Mouse (Mus musculus) kidney, embryonic 14.5 days (tissue): Measurements from ENCODE around the gene Ypel2. TPM values are rescaled to one million over a fixed set of nuclear protein-coding genes. Genes with fewer than 3 reads are reported as not detected.

Experiments
- ATAC-seq: fragments of 200-750 bp; cut with Nextera tagmentation; 2 replicates; pipeline ENCODE4 v1.8.0; 2017; ENCODE audit warnings: moderate number of reproducible peaks, mild to moderate bottlenecking, moderate TSS enrichment, moderate library complexity; ENCODE audit not compliant: low FRiP score, low TSS enrichment
- H3K27ac ChIP-seq: fragments of 300-500 bp; sonication (generic); 2 replicates; pipeline ENCODE4 v1.5.1; 2014; ENCODE audit warnings: low read depth, mild to moderate bottlenecking, low read length, moderate library complexity, mixed read lengths
- H3K27me3 ChIP-seq: fragments of 300-500 bp; sonication (generic); 2 replicates; pipeline ENCODE4 v1.6.1; 2014; ENCODE audit warnings: mild to moderate bottlenecking, low read length; ENCODE audit not compliant: control insufficient read depth, insufficient read depth
- H3K36me3 ChIP-seq: fragments of 300-500 bp; sonication (generic); 2 replicates; pipeline ENCODE4 v1.6.1; 2014; ENCODE audit warnings: low read length, mixed read lengths; ENCODE audit not compliant: control insufficient read depth, insufficient read depth
- H3K4me1 ChIP-seq: fragments of 300-500 bp; sonication (generic); 2 replicates; pipeline ENCODE4 v1.6.1; 2014; ENCODE audit warnings: low read length, mixed read lengths; ENCODE audit not compliant: control insufficient read depth, insufficient read depth
- H3K4me2 ChIP-seq: fragments of 300-500 bp; sonication (generic); replicated peaks from 2 replicates; pipeline ENCODE4 v1.6.1; 2014; ENCODE audit warnings: low read depth, mild to moderate bottlenecking, low read length
- H3K4me3 ChIP-seq: fragments of 300-500 bp; sonication (generic); 2 replicates; pipeline ENCODE4 v1.5.1; 2014; ENCODE audit warnings: mild to moderate bottlenecking, low read length
- H3K9ac ChIP-seq: fragments of 300-500 bp; sonication (generic); 2 replicates; pipeline ENCODE4 v1.6.1; 2014; ENCODE audit warnings: low read depth, mild to moderate bottlenecking, low read length, moderate library complexity
- H3K9me3 ChIP-seq: fragments of 300-500 bp; sonication (generic); 2 replicates; pipeline ENCODE4 v1.6.1; 2016; ENCODE audit warnings: low read length; ENCODE audit not compliant: control insufficient read depth
- WGBS: fragments of 180-500 bp; shearing (Covaris S2); extraction: QIAGEN DNeasy Blood & Tissue Kit; methylation state at CpG from one replicate; pipeline ENCODE4 v1.1.7; 2014; 5-methylcytosine and 5-hydroxymethylcytosine counted together
- polyA plus RNA-seq: library from polyadenylated mRNA; unstranded; fragments of >200 nt; fragmentation: Nextera tagmentation; extraction: Ambion mirVana; gene quantifications from 2 replicates; pipeline ENCODE4 v1.2.1, GENCODE M21; 2014

Gene Ypel2
- polyA plus RNA-seq, 1 experiment from 2014 or later, result 9.1 TPM

DNA sequence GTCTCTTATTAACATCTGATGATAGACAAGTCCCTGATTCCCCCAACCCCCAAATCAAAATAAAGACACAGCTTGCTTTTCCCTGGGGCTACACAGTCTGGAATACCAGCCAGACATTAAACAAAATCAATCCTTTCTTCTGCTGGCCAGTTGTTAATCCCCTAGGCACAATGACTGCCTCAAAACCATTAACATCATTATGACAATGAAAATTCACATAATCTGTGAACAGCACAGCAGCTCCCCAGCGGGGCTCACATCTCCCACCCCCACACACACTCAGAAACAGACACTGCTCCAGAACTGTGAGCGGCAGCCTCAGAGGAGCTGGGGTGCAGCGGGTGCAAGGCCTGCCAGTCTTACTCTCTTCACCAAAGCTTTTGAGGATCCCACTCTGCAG, 3.2 kb downstream of the Ypel2 start:
- Histone ChIP-seq H3K27me3 (no peaks in the 10 kb centered on the region), H3K9me3 (no peaks in the 10 kb centered on the region), H3K4me1 (peaks cover 28% of the 10 kb centered on the region), H3K9ac (no peak overlapping the region), H3K4me2 (0 out of 2 replicates have a peak overlapping the region, but pooled peaks have one; percentile 4), H3K27ac (no peak overlapping the region), H3K4me3 (no peak overlapping the region), H3K36me3 (0 out of 2 replicates have a peak, but pooled peaks cover 2% of the 10 kb centered on the region)
- 76% methylated on average over 3 of the region's 3 CpGs for WGBS
- ATAC-seq, result no peak

- Histone ChIP-seq H3K27ac (no peak overlapping the region), H3K4me1 (0 out of 2 replicates have a peak, but pooled peaks cover 10% of the 10 kb centered on the region), H3K4me3 (no peak overlapping the region), H3K36me3 (0 out of 2 replicates have a peak, but pooled peaks cover 2% of the 10 kb centered on the region), H3K4me2 (no peak overlapping the region), H3K9ac (no peak overlapping the region), H3K27me3 (no peaks in the 10 kb centered on the region), H3K9me3 (no peaks in the 10 kb centered on the region)
- WGBS, result 71% methylated on average over 3 of the region's 3 CpGs
- no peak for ATAC-seq
Observed at GRCm38 (mm10) chr11:86984990-86985389, 8.5 kb downstream of the Ypel2 start.

- Histone ChIP-seq H3K4me1 (0 out of 2 replicates have a peak, but pooled peaks cover 4% of the 10 kb centered on the region), H3K27ac (no peak overlapping the region), H3K4me2 (no peak overlapping the region), H3K9ac (no peak overlapping the region), H3K36me3 (no peaks in the 10 kb centered on the region), H3K27me3 (no peaks in the 10 kb centered on the region), H3K4me3 (no peak overlapping the region), H3K9me3 (no peaks in the 10 kb centered on the region)
- no peak for ATAC-seq
- 76% methylated on average over 6 of the region's 6 CpGs for WGBS
Observed at GRCm38 (mm10) chr11:86983056-86983455, 10.5 kb downstream of the Ypel2 start.

- peaks cover 7% of the 10 kb centered on the region; the same call in 1 of the 2 replicates for H3K36me3 ChIP-seq
- no peak for ATAC-seq
- H3K4me1 ChIP-seq, result 0 out of 2 replicates have a peak, but pooled peaks cover 4% of the 10 kb centered on the region
- H3K4me3 ChIP-seq, result no peak overlapping the region
- no peaks in the 10 kb centered on the region for H3K9me3 ChIP-seq
- H3K9ac ChIP-seq, result no peak overlapping the region
- no peak overlapping the region for H3K4me2 ChIP-seq
- H3K27me3 ChIP-seq, result no peaks in the 10 kb centered on the region
- no peak overlapping the region for H3K27ac ChIP-seq
- 66% methylated on average over 5 of the region's 5 CpGs for WGBS
Observed at GRCm38 (mm10) chr11:86981229-86981791, 12.2 kb downstream of the Ypel2 start.

- no peak overlapping the region for H3K27ac ChIP-seq
- H3K27me3 ChIP-seq, result no peaks in the 10 kb centered on the region
- H3K4me3 ChIP-seq, result no peak overlapping the region
- 86% methylated on average over 6 of the region's 6 CpGs for WGBS
- peaks cover 7% of the 10 kb centered on the region; the same call in 1 of the 2 replicates for H3K36me3 ChIP-seq
- no peaks in the 10 kb centered on the region for H3K9me3 ChIP-seq
- no peak overlapping the region for H3K9ac ChIP-seq
- no peak for ATAC-seq
- H3K4me1 ChIP-seq, result peaks cover 6% of the 10 kb centered on the region; the same call in 1 of the 2 replicates
- H3K4me2 ChIP-seq, result no peak overlapping the region
Observed at GRCm38 (mm10) chr11:86980526-86980925, 13.0 kb downstream of the Ypel2 start.

GRCm38 (mm10) chr11:86979799-86980198, 13.7 kb downstream of the Ypel2 start:
- 73% methylated on average over 7 of the region's 7 CpGs for WGBS
- Histone ChIP-seq H3K4me3 (no peak overlapping the region), H3K27me3 (no peaks in the 10 kb centered on the region), H3K4me1 (peaks cover 9% of the 10 kb centered on the region; the same call in 1 of the 2 replicates), H3K36me3 (peaks cover 7% of the 10 kb centered on the region; the same call in 1 of the 2 replicates), H3K9ac (no peak overlapping the region), H3K27ac (no peak overlapping the region), H3K4me2 (no peak overlapping the region), H3K9me3 (no peaks in the 10 kb centered on the region)
- no peak for ATAC-seq

DNA sequence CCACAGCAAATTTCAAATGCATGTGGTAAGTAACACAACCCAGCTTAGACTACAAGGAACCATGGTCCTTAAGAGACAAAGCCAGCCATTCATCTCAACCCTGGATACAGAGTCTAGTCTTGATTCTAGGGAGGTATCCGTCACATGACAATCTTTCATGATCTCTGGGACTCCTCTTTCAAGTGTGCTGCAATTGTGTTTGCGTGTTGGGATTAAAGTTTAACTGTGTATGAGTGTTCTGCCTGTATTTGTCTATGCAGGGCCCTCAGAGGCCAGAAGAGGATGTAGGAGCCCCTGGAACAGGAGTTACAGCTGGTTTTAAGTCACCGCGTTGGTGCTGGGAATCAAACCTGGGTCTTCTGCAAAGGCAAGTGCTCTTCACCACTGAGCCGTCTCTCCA, 16.3 kb downstream of the Ypel2 start:
- Histone ChIP-seq H3K4me2 (no peak overlapping the region), H3K36me3 (peaks cover 7% of the 10 kb centered on the region; the same call in 1 of the 2 replicates), H3K4me3 (no peak overlapping the region), H3K9me3 (no peaks in the 10 kb centered on the region), H3K27ac (no peak overlapping the region), H3K27me3 (no peaks in the 10 kb centered on the region), H3K9ac (no peak overlapping the region), H3K4me1 (peaks cover 14% of the 10 kb centered on the region; the same call in 1 of the 2 replicates)
- 92% methylated on average over 5 of the region's 5 CpGs for WGBS
- no peak for ATAC-seq

- H3K27me3 ChIP-seq, result no peaks in the 10 kb centered on the region
- ATAC-seq, result no peak
- no peak overlapping the region for H3K4me3 ChIP-seq
- H3K9ac ChIP-seq, result peak overlapping the region; percentile 28; the same call in 1 of the 2 replicates
- H3K4me1 ChIP-seq, result peaks cover 16% of the 10 kb centered on the region
- H3K9me3 ChIP-seq, result no peaks in the 10 kb centered on the region
- peaks cover 22% of the 10 kb centered on the region for H3K36me3 ChIP-seq
- 71% methylated on average over 3 of the region's 3 CpGs for WGBS
- no peak overlapping the region for H3K4me2 ChIP-seq
- no peak overlapping the region for H3K27ac ChIP-seq
Observed at GRCm38 (mm10) chr11:86974401-86974800, 19.1 kb downstream of the Ypel2 start.

DNA sequence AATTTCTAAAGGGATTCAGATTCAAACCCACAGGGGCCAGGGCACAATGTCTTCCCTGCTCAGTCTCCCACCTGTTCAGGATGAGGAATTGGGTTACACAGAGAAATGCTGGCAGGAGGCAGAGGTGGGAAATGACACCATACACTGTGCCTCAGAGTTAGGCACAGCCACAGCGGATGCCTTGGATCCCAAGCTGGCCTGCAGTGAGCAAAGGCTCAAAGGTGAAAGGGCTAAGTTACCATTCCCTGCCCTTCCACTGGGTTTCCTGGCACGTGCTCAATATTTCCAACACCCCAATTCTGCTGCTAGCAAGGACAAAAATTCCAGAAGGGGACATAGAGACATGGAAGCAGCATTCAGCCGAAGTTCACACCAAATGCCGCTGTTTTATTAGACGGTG, 20.3 kb downstream of the Ypel2 start:
- Histone ChIP-seq H3K4me1 (peaks cover 28% of the 10 kb centered on the region), H3K4me2 (no peak overlapping the region), H3K27ac (no peak overlapping the region), H3K4me3 (no peak overlapping the region), H3K9ac (0 out of 2 replicates have a peak overlapping the region, but pooled peaks have one; percentile 28), H3K36me3 (peaks cover 22% of the 10 kb centered on the region), H3K27me3 (no peaks in the 10 kb centered on the region), H3K9me3 (no peaks in the 10 kb centered on the region)
- no peak for ATAC-seq
- 46% methylated on average over 5 of the region's 5 CpGs for WGBS
